Mouse (Mus musculus): Measurements from ENCODE around the gene Rps24. TPM values are rescaled to one million over a fixed set of nuclear protein-coding genes. Genes with fewer than 3 reads are reported as not detected.
A peak's percentile ranks its signal among the peaks of the same experiment; 100 is the strongest.
"Not testable (repeated sequence)": the region's sequence is repeated elsewhere in the genome, so short reads cannot be mapped to it uniquely, and the experiment has no call there.

Rps24 gene
- 782 and 904 TPM in 2 replicates for polyA plus RNA-seq (2016; fragmentation: Nextera tagmentation; extraction: Ambion mirVana)

GRCm38 (mm10) chr14:24486773-24487227 lies at the start of gene Rps24, which contains the start of gene Polr3a:
Gene Rps24 (plus strand): TSS chr14:24487125.
Gene Polr3a (minus strand): TSS chr14:24487058.
- DNase-seq (ENCODE audit: low spot score) = peak; percentile 96
- Histone ChIP-seq H3K36me3 (peaks cover 28% of the 10 kb centered on the region), H3K4me1 (peaks cover 10% of the 10 kb centered on the region), H3K4me3 (peak within 1 kb of the TSS; percentile 96), H3K9me3 (no peaks in the 10 kb centered on the region), H3K27me3 (ENCODE audit: insufficient read depth, poor library complexity, severe bottlenecking) (no peaks in the 10 kb centered on the region), H3K27ac (peak within 1 kb of the TSS; percentile 86)
- WGBS = under 1% methylated on average over 30 of the region's 30 CpGs

GRCm38 (mm10) chr14:24443529-24443928 lies 43.4 kb upstream of the Rps24 start:
- H3K27ac ChIP-seq; H3K9me3 ChIP-seq; DNase-seq (ENCODE audit: low spot score); H3K4me3 ChIP-seq; H3K4me1 ChIP-seq; H3K27me3 ChIP-seq (ENCODE audit: insufficient read depth, poor library complexity, severe bottlenecking): not testable (repeated sequence)
- 74% methylated on average over 4 of the region's 4 CpGs for WGBS
- H3K36me3 ChIP-seq = peaks cover 21% of the 10 kb centered on the region

DNA sequence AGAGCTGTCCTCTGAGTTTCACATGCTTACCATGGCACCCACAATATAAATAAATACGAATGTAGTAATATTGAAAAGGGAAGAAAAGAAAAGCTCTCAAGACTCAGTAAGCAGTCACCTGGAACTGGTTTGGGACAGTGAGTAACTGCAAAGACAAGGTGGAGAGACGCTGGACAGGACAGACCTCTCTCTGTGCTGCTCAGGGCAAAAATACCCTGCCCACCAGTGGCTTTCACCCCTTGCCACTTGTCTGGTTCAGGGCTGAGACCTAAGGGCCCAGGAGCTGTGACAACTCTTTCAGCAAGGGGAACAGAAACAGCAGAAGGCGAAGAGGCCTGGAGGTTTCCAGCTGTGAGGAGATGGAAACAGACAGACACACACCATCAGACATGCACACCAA lies 28.7 kb upstream of the Rps24 start:
- H3K4me1 ChIP-seq = no peaks in the 10 kb centered on the region
- WGBS = 82% methylated on average over 3 of the region's 3 CpGs
- H3K27me3 ChIP-seq (ENCODE audit: insufficient read depth, poor library complexity, severe bottlenecking) = no peaks in the 10 kb centered on the region
- H3K27ac ChIP-seq = no peak overlapping the region
- H3K4me3 ChIP-seq = no peak overlapping the region
- no peaks in the 10 kb centered on the region for H3K9me3 ChIP-seq
- peaks cover 96% of the 10 kb centered on the region for H3K36me3 ChIP-seq
- no peak for DNase-seq (ENCODE audit: low spot score)

DNA sequence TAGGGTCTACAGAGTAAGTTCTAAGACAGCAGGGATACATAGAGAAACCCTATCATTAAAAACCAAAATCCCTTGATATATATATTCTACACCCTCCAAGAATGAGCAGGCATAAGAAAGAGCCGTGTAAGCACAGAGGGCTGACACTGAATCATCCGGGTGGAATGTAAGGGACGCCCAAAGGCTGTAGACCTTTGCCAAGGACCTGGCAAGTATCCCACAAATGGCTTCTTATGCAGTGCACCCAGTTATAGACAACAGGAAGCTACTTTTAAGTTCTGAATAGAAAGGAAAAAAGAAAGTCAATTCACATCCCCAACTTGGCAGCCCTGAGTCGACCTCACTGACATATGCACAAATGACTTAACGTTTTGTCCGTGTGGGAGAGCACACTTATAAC lies 18.1 kb upstream of the Rps24 start:
- H3K27me3 ChIP-seq (ENCODE audit: insufficient read depth, poor library complexity, severe bottlenecking) = no peaks in the 10 kb centered on the region
- H3K9me3 ChIP-seq = no peaks in the 10 kb centered on the region
- no peak overlapping the region for H3K27ac ChIP-seq
- no peak for DNase-seq (ENCODE audit: low spot score)
- WGBS = 93% methylated on average over 6 of the region's 6 CpGs
- H3K36me3 ChIP-seq = peaks cover 98% of the 10 kb centered on the region
- no peaks in the 10 kb centered on the region for H3K4me1 ChIP-seq
- no peak overlapping the region for H3K4me3 ChIP-seq

DNA sequence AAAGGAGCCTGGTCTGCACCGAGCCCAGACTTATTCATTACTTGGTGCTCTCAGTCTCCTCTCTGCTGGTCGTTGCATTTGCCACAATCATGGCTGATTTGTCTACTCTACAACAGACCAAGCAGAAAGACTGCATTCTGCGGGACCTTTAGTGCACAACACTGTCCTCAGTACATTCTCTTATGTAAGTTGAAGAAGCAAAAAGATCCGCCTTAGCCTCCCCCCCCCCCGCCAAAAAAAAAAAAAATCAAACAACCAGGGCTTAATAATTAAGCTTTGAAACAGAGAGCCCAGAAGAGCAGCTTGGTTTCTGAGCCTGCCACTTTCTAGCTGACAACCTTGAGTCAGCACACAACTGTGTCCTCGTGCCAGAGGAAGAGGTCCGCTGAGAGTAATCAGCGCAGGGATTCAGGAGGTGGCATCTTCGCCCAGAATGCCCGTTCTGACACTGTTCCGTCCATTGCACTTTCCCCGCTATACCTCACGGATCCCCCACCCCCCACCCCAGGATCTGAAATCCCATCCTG lies 621 bp upstream of the Rps24 start:
- Histone ChIP-seq H3K9me3 (no peaks in the 10 kb centered on the region), H3K36me3 (peaks cover 33% of the 10 kb centered on the region), H3K27ac (peak overlapping the region; percentile 86), H3K4me3 (peak overlapping the region; percentile 96), H3K27me3 (ENCODE audit: insufficient read depth, poor library complexity, severe bottlenecking) (no peaks in the 10 kb centered on the region), H3K4me1 (peaks cover 10% of the 10 kb centered on the region)
- DNase-seq (ENCODE audit: low spot score) = no peak
- WGBS = 8% methylated on average over 13 of the region's 13 CpGs

- not testable (repeated sequence) for H3K4me3 ChIP-seq; H3K9me3 ChIP-seq; DNase-seq (ENCODE audit: low spot score); H3K27me3 ChIP-seq (ENCODE audit: insufficient read depth, poor library complexity, severe bottlenecking); H3K27ac ChIP-seq
- Histone ChIP-seq H3K4me1 (peaks cover 26% of the 10 kb centered on the region), H3K36me3 (peaks cover 29% of the 10 kb centered on the region)
- WGBS = 85% methylated on average over 7 of the region's 7 CpGs
Measured at GRCm38 (mm10) chr14:24489772-24490171, 2.8 kb downstream of the Rps24 start.

GRCm38 (mm10) chr14:24490468-24491265 lies 3.7 kb downstream of the Rps24 start:
- peak overlapping the region; percentile 98 for H3K27ac ChIP-seq
- under 1% methylated on average over 64 of the region's 64 CpGs for WGBS
- peaks cover 38% of the 10 kb centered on the region for H3K36me3 ChIP-seq
- H3K4me3 ChIP-seq = peak overlapping the region; percentile 97
- DNase-seq (ENCODE audit: low spot score) = peak; percentile 99
- H3K27me3 ChIP-seq (ENCODE audit: insufficient read depth, poor library complexity, severe bottlenecking) = no peaks in the 10 kb centered on the region
- H3K4me1 ChIP-seq = peaks cover 22% of the 10 kb centered on the region
- H3K9me3 ChIP-seq = no peaks in the 10 kb centered on the region

DNA sequence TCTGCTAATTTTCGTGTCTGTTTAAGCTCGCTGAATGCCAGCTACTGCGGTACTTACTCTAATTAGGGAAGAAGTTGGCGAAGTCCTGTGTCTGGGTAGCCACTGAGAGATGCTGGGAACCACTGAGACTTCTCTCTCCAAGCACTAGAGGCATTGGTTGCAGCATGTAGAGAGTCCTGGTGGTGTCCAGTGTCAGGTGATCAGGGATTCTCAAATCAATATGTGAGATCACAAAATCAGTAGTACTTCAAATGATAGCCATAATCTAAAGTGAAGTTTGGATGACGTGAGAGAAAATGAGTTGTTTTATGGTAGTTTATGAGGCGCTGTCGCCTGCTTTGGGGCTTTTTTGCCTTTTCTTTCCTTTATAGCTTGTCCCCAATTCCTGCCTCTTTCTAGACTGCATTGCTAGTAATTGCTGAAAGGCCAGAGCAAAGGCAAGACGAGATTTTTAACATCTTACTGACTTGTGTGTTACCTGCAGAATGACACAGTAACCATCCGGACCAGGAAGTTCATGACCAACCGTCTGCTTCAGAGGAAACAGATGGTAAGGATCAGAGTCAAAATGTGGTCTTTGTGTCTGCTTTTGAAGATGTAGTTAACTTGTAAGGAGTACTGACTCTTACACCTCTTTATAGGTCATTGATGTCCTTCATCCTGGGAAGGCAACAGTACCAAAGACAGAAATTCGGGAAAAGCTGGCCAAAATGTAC lies 4.5 kb downstream of the Rps24 start:
- no peak for DNase-seq (ENCODE audit: low spot score)
- 3% methylated on average over 11 of the region's 11 CpGs for WGBS
- H3K27ac ChIP-seq = peak overlapping the region; percentile 98

DNA sequence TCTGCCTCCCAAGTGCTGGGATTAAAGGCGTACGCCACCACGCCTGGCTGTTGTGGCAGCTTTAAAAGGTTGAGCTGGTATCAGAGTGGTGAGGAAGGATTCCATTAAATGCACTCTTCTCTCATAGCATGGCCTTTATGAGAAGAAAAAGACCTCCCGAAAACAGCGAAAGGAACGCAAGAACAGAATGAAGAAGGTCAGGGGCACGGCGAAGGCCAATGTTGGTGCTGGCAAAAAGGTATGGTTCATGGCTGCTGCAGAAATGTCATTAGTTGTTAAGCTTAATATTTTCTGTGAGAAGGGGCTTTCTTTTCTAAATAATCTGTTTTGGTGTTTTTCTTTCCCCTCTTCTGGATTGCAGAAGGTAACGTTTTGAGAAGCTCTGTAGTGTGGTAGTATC lies 6.3 kb downstream of the Rps24 start:
- H3K9me3 ChIP-seq = no peaks in the 10 kb centered on the region
- peaks cover 64% of the 10 kb centered on the region for H3K36me3 ChIP-seq
- no peak for DNase-seq (ENCODE audit: low spot score)
- H3K27me3 ChIP-seq (ENCODE audit: insufficient read depth, poor library complexity, severe bottlenecking) = no peaks in the 10 kb centered on the region
- no peak overlapping the region for H3K27ac ChIP-seq
- H3K4me1 ChIP-seq = peaks cover 18% of the 10 kb centered on the region
- 84% methylated on average over 9 of the region's 9 CpGs for WGBS
- no peak overlapping the region for H3K4me3 ChIP-seq

More for the DNA sequence above, 4.5 kb downstream of the Rps24 start:
- Histone ChIP-seq H3K36me3 (peaks cover 46% of the 10 kb centered on the region), H3K27me3 (ENCODE audit: insufficient read depth, poor library complexity, severe bottlenecking) (no peaks in the 10 kb centered on the region), H3K9me3 (no peaks in the 10 kb centered on the region), H3K4me1 (peaks cover 16% of the 10 kb centered on the region), H3K4me3 (peak overlapping the region; percentile 97)

- DNase-seq (ENCODE audit: low spot score) = no peak
- Histone ChIP-seq H3K27me3 (ENCODE audit: insufficient read depth, poor library complexity, severe bottlenecking) (no peaks in the 10 kb centered on the region), H3K4me3 (no peak overlapping the region), H3K36me3 (peaks cover 77% of the 10 kb centered on the region), H3K9me3 (no peaks in the 10 kb centered on the region), H3K4me1 (peaks cover 27% of the 10 kb centered on the region), H3K27ac (no peak overlapping the region)
- WGBS = 93% methylated on average over 1 of the region's 1 CpGs
Measured at GRCm38 (mm10) chr14:24496507-24496906, 9.6 kb downstream of the Rps24 start.

- no peak for DNase-seq (ENCODE audit: low spot score)
- peaks cover 72% of the 10 kb centered on the region for H3K36me3 ChIP-seq
- peaks cover 21% of the 10 kb centered on the region for H3K4me1 ChIP-seq
- H3K4me3 ChIP-seq = no peak overlapping the region
- no peaks in the 10 kb centered on the region for H3K27me3 ChIP-seq (ENCODE audit: insufficient read depth, poor library complexity, severe bottlenecking)
- no peaks in the 10 kb centered on the region for H3K9me3 ChIP-seq
- H3K27ac ChIP-seq = no peak overlapping the region
- WGBS = 91% methylated on average over 1 of the region's 1 CpGs
Measured at GRCm38 (mm10) chr14:24497443-24497842, 10.5 kb downstream of the Rps24 start.

- 69% methylated on average over 5 of the region's 5 CpGs for WGBS
- peaks cover 13% of the 10 kb centered on the region for H3K4me1 ChIP-seq
- no peak overlapping the region for H3K4me3 ChIP-seq
- H3K9me3 ChIP-seq = no peaks in the 10 kb centered on the region
- no peak overlapping the region for H3K27ac ChIP-seq
- H3K36me3 ChIP-seq = peaks cover 59% of the 10 kb centered on the region
- no peaks in the 10 kb centered on the region for H3K27me3 ChIP-seq (ENCODE audit: insufficient read depth, poor library complexity, severe bottlenecking)
- no peak for DNase-seq (ENCODE audit: low spot score)
Measured at GRCm38 (mm10) chr14:24498561-24499255, 11.8 kb downstream of the Rps24 start.

All from heart, embryonic 10.5 days (tissue).